Mouse (Mus musculus): ENCODE measurements around the gene Mettl7a1. TPM values are rescaled to one million over a fixed set of nuclear protein-coding genes. Genes with fewer than 3 reads are reported as not detected.
A peak's percentile ranks its signal among the peaks of the same experiment; 100 is the strongest.
"Not testable (repeated sequence)": the region's sequence is repeated elsewhere in the genome, so short reads cannot be mapped to it uniquely, and the experiment has no call there.

Gene Mettl7a1
- total RNA-seq (2017) = 18.3 and 21.2 TPM in 2 replicates

DNA sequence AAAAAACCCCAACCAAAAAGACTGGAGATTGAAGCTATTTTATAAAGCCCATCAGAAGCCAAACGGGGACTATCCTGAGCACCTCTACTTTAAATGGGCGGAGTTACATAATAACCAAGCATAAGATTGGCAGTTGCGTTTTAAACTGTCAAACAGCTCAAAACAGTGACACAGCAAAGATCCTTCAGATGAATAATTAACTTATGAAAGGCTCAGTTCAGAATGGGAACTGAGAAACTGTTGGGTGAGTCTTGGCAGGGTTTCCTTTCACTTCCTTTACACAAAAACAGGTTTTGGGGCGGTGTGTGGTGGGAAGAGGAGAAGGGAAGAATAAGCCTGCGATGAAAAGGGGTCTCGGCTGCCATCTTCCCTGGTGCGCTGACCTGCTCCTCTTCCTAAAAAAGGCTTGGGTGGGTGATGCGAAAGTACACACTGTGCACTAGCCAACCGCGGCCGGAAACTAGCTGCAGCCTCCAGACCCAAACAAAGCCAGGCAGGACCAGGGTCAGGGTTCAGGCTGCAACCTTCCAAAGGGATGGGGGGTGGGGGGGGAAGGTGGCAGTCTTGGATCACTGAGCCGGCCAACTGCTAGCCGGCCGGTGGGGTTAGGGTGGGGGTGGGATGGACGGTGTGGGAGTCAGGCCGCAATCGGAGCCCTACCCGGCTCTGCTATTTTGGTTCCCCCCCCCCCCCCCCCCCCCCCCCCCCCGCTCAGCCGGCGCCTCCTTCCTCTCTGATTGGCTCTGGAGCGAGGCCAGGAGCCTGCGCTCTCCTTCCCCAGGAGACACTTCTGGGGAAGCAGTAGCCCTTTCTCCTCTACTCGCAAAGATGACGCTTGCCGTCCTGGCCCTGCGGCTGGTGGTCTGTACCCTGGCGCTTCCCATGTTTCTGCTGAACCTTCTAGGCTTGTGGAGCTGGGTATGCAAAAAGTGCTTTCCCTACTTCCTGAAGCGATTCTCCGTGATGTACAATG is at the start of gene Mettl7a1:
TSS of gene Mettl7a1 (plus strand) at position 122 of the 973 bp plus-strand sequence.
- peak; percentile 67 for ATAC-seq (ENCODE audit: extremely low read depth, insufficient number of reproducible peaks, low FRiP score, poor library complexity, severe bottlenecking)

GRCm38 (mm10) chr15:100256386-100256785 is 47.6 kb upstream of the Mettl7a1 start:
- ATAC-seq (ENCODE audit: extremely low read depth, insufficient number of reproducible peaks, low FRiP score, poor library complexity, severe bottlenecking) = no peak

GRCm38 (mm10) chr15:100257305-100257704 is 46.6 kb upstream of the Mettl7a1 start:
- no peak for ATAC-seq (ENCODE audit: extremely low read depth, insufficient number of reproducible peaks, low FRiP score, poor library complexity, severe bottlenecking)

- ATAC-seq (ENCODE audit: extremely low read depth, insufficient number of reproducible peaks, low FRiP score, poor library complexity, severe bottlenecking) = no peak
Observed at GRCm38 (mm10) chr15:100258646-100259425, 45.1 kb upstream of the Mettl7a1 start.

- not testable (repeated sequence) for ATAC-seq (ENCODE audit: extremely low read depth, insufficient number of reproducible peaks, low FRiP score, poor library complexity, severe bottlenecking)
Observed at GRCm38 (mm10) chr15:100260351-100260750, 43.6 kb upstream of the Mettl7a1 start.

DNA sequence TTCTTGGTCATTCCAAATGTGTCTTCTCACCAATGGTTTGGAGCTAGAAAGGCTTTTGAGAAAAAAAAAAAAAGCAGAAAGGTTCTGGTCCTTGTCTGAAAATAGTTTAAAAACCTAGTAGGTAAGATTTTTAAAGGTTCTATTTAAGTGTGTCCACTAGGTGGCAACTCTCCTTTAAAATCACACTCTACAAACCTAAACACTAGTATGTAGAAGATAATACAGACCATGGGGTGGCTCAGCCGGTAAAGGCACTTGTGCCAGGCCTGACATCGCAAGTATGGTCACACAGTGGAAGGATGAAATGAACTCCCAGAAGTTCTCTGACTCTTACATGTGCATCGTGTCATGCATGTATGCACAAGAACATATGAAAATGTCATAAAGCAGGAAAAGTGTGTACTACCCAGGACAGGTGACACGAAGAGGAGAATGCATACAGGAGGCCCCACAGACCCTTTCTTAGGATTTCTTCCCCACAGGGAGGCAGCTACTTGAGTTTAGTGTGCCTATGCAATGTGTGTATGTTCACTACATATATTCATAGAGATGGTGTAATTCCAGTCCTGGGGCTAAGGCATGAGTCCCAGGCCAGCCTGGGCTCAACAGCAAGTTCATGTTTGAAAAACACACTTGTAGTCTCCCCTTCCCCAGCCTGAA is 40.6 kb upstream of the Mettl7a1 start:
- ATAC-seq (ENCODE audit: extremely low read depth, insufficient number of reproducible peaks, low FRiP score, poor library complexity, severe bottlenecking) = no peak

GRCm38 (mm10) chr15:100265586-100266325 is 38.2 kb upstream of the Mettl7a1 start:
- no peak for ATAC-seq (ENCODE audit: extremely low read depth, insufficient number of reproducible peaks, low FRiP score, poor library complexity, severe bottlenecking)

GRCm38 (mm10) chr15:100268916-100269315 is 35.0 kb upstream of the Mettl7a1 start:
- no peak for ATAC-seq (ENCODE audit: extremely low read depth, insufficient number of reproducible peaks, low FRiP score, poor library complexity, severe bottlenecking)

DNA sequence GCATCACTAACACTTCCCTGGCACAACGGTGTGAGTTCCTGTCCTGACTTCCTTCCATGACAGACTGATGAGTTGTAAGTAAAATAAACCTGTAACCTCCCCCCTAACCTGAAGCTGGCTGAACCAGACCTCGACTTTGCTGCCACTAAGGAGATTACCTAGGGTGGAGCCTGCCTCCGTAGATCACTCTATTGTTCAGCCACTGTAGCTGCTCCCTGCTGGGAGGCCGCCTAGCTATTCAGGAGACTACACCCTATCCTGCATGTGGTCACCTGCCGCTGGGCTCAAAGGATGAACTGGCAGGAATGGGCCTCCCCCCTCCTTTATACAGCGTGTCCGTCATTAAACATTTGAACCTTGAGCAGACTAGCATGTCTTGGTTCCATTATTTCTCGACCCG is 34.2 kb upstream of the Mettl7a1 start:
- no peak for ATAC-seq (ENCODE audit: extremely low read depth, insufficient number of reproducible peaks, low FRiP score, poor library complexity, severe bottlenecking)

DNA sequence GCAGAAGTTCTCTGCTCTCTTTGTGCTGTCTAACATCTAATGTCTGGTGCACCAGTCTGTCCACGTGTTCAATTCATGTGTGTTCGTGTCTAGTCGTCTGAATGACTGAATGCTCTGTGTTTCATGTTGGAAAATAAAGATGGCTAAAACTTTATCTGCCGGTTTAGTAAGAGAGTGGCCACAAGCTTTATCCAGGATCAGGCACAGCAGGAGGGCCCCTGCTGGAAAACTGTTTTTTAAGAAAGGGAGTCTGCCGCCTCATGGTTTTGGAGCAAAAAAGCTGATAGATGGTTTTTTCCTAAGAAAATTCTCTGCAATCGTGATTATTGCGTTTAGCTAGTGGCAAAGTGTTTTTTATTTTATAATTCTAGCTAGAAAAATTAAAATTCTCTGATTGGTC is 33.3 kb upstream of the Mettl7a1 start:
- not testable (repeated sequence) for ATAC-seq (ENCODE audit: extremely low read depth, insufficient number of reproducible peaks, low FRiP score, poor library complexity, severe bottlenecking)

DNA sequence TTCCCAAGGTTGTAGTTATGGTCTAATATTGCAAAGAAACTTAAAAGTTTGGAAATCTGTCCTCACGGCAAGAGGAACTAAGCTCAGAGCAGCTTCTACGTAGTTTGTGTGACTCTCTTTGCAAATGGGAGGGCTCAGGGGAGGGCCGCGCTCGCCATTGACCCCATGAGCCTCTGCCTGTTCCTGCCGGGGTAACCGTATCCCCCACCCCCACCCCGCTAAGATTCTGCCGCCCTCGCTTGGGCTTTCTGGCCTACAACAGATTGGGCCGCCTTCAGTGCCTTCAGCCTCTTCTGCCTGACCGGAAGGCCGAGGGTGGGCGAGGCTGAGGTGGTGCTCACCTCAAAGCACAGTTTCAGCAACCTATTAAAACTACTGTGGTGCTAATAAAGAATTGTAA is 32.5 kb upstream of the Mettl7a1 start:
- ATAC-seq (ENCODE audit: extremely low read depth, insufficient number of reproducible peaks, low FRiP score, poor library complexity, severe bottlenecking) = no peak

DNA sequence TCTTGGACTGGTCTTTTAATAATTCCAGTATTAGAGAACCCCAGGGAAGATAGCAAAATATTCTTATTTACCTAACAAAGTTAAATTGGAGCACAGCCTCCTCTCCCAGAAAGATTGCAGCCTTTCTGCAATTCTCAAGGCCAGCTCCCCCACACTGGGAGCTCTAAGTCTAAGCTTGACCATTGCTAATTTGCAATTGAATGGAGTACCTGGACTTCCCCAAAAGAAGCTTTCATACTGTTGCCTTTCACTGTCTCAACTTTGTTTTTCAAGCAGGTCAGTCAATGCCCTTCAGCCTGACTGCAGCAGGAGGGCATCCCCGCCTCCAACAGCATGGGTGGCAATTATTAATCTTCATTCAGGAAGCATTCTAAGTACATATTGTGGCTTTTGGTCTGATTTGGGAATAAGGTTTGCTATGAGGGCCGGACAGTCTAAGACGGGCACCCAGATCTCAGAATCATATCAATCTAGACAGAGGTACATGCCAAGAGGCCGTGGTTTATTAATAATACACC is 30.1 kb upstream of the Mettl7a1 start:
- not testable (repeated sequence) for ATAC-seq (ENCODE audit: extremely low read depth, insufficient number of reproducible peaks, low FRiP score, poor library complexity, severe bottlenecking)

DNA sequence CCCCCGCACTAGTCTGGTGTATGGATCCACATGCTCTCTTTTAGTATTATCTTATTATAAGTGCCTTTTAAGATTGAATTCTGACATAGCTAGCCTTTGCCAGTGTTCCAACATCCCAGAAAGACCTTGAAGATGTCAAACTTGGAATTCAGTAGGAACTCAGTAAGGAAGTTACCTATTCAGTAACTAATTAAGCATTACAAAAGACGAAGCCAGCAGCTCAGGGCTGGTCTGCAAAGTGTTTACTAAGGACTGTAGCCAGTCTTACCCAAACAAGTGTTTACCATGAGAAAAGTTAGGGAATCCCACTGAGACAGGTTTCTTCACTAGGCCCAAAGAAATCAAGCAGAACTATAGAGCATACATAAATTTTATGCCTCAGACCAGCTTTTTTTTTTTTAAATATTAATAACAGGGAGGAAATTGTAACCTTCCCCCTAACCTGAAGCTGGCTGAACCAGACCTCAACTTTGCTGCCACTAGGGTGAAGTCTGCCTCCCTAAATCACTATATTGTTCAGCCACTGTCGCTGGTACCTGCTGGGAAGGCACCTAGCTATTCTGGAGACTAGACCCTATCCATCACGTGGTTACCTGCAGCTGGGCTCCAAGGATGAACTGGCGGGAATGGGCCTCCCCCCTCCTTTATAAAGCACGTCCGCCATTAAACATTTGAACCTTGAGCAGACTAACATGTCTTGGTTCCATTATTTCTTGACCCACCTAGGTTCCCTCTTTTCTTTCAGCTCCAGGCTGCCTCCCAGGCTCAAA is 29.0 kb upstream of the Mettl7a1 start:
- ATAC-seq (ENCODE audit: extremely low read depth, insufficient number of reproducible peaks, low FRiP score, poor library complexity, severe bottlenecking) = no peak

DNA sequence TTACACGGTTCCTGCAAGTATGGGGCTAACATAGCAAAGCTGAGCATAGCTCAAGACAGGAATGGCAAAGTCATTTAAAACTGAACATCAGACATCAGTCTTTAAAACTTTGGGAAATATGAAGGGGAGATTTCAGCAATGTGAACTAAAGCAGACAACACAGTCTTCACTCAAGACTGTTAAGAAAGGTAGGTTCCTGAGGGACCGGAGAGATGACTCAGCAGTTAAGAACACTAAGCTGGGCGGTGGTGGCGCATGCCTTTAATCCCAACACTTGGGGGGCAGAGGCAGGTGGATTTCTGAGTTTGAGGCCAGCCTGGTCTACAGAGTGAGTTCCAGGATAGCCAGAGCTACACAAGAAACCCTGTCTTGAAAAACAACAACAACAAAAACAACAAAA is 27.5 kb upstream of the Mettl7a1 start:
- ATAC-seq (ENCODE audit: extremely low read depth, insufficient number of reproducible peaks, low FRiP score, poor library complexity, severe bottlenecking) = no peak

DNA sequence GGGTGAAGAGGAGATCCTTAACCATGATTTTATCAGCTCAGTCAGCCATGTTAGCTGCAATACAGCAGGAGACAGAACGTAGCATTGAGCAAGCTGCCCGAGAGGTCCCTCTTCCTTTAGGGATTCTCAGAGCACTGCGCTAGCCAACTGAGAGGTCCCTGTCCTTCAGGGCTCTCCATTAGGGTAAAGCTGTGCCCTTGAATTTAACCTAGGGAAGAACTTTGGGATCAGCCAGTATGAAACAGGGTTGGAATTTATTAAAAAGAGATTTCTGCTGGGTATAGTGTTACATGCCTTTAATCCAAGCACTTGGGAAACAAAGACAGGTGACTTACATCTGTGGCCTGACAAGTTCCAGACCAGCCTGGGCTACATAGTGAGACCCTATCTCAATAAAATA is 26.4 kb upstream of the Mettl7a1 start:
- no peak for ATAC-seq (ENCODE audit: extremely low read depth, insufficient number of reproducible peaks, low FRiP score, poor library complexity, severe bottlenecking)

- no peak for ATAC-seq (ENCODE audit: extremely low read depth, insufficient number of reproducible peaks, low FRiP score, poor library complexity, severe bottlenecking)
Observed at GRCm38 (mm10) chr15:100280626-100281025, 23.3 kb upstream of the Mettl7a1 start, which contains the start of gene Tmprss12. Gene Tmprss12, plus strand, starts transcription at chr15:100280837.

DNA sequence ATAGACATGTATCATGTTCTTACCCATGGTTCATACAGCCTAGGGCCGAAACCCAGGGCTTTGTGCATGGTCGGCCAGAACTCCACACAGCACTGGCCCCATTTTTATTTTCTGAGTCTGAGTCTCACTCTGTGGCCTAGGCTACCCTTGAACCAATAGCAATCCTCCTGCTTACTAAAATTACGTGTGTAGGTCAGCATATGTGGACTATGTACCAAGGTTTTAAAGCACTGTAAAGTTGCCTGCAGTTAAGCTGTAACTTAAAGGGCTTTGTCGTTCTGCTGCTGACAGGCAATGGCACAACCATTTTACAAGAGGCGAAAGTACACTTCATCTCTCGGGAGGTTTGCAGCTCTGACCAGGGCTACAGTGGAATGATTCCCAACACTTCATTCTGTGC is 15.0 kb upstream of the Mettl7a1 start:
- no peak for ATAC-seq (ENCODE audit: extremely low read depth, insufficient number of reproducible peaks, low FRiP score, poor library complexity, severe bottlenecking)

GRCm38 (mm10) chr15:100290858-100291257 is 13.1 kb upstream of the Mettl7a1 start:
- no peak for ATAC-seq (ENCODE audit: extremely low read depth, insufficient number of reproducible peaks, low FRiP score, poor library complexity, severe bottlenecking)
